Mouse (Mus musculus) brain, embryonic 14.5 days (tissue): Measurements from ENCODE around the gene Map3k20.

ENCODE experiments used
- CTCF ChIP-seq: fragments of 200-500 bp; IDR thresholded peaks from 2 replicates; pipeline ENCODE4 v1.5.1; 2012; ENCODE audit warnings: inconsistent platforms, mild to moderate bottlenecking, moderate library complexity, borderline replicate concordance; ENCODE audit not compliant: insufficient read depth, insufficient read length; ENCODE audit errors: extremely low read depth
- POLR2A ChIP-seq: fragments of 200-500 bp; IDR thresholded peaks from 2 replicates; pipeline ENCODE4 v1.6.1; 2012; ENCODE audit warnings: mild to moderate bottlenecking, inconsistent platforms, borderline replicate concordance; ENCODE audit not compliant: poor library complexity, insufficient read depth, insufficient read length, severe bottlenecking; ENCODE audit errors: extremely low read depth

- TF ChIP-seq POLR2A: no peak
- no peak for TF ChIP-seq CTCF
Observed at GRCm38 (mm10) chr2:72333210-72333609, 47.8 kb downstream of the Map3k20 start.
